Mouse (Mus musculus): ENCODE measurements around the gene Scn5a. TPM values are rescaled to one million over a fixed set of nuclear protein-coding genes. Genes with fewer than 3 reads are reported as not detected.

Scn5a gene
- polyA plus RNA-seq, 1 experiment from 2014 or later = 3.2 TPM

DNA sequence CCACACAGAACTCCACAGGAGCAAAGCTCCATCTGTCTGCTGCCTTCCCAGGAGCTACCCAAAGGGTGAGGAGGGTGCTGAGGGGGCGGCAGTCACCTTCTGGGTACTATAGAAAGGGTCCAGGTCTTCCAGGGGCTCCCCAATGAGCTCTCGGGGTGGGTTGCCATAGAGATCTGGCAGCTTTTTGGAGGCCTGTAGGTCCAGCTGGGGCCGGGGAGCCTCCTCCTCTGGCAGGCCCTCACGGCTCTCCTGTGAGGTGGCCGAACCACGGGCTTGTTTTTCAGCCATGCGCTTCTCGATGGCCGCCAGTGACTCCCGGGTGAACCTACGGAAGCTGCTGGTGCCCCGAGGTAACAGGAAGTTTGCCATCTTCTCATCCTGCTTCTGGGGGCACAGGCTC lies 16.6 kb downstream of the Scn5a start:
- no peak for ATAC-seq (ENCODE audit: low FRiP score)
- 71% methylated on average over 12 of the region's 12 CpGs for WGBS
- H3K4me1 ChIP-seq = peaks cover 34% of the 10 kb centered on the region
- no peak overlapping the region for H3K9ac ChIP-seq
- H3K4me3 ChIP-seq (replicated peaks) = no peak overlapping the region
- no peak overlapping the region for H3K4me2 ChIP-seq
- peaks cover 44% of the 10 kb centered on the region; the same call in 1 of the 2 replicates for H3K27me3 ChIP-seq
- H3K36me3 ChIP-seq (replicated peaks) = no peaks in the 10 kb centered on the region
- no peak overlapping the region for H3K27ac ChIP-seq
- H3K9me3 ChIP-seq = no peaks in the 10 kb centered on the region

DNA sequence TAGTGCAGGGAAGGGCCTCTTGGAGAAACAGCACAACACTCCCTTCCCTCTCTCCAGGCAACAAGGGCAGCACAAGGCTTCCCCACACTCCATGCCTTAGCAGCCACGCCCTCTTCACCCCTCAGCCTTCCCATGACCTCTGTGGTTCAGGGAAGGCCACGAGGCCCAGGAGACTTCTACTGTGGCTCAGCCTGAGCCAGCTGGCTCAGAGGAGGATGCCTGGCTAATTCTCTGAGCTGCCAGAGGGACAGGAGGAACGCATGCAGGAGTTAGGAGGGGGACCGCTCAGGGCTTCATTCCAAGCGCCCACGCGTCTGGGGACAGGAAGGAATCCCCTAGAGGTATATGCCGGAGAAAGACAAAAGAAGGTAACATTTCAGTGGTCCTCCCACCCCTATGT lies 17.1 kb downstream of the Scn5a start:
- Histone ChIP-seq H3K4me2 (no peak overlapping the region), H3K9ac (no peak overlapping the region), H3K9me3 (no peaks in the 10 kb centered on the region), H3K27me3 (peaks cover 40% of the 10 kb centered on the region; the same call in 1 of the 2 replicates), H3K27ac (peak overlapping the region; percentile 36; the same call in 1 of the 2 replicates), H3K36me3 (replicated peaks) (no peaks in the 10 kb centered on the region), H3K4me1 (peaks cover 33% of the 10 kb centered on the region), H3K4me3 (replicated peaks) (no peak overlapping the region)
- WGBS = 53% methylated on average over 8 of the region's 8 CpGs
- ATAC-seq (ENCODE audit: low FRiP score) = no peak

DNA sequence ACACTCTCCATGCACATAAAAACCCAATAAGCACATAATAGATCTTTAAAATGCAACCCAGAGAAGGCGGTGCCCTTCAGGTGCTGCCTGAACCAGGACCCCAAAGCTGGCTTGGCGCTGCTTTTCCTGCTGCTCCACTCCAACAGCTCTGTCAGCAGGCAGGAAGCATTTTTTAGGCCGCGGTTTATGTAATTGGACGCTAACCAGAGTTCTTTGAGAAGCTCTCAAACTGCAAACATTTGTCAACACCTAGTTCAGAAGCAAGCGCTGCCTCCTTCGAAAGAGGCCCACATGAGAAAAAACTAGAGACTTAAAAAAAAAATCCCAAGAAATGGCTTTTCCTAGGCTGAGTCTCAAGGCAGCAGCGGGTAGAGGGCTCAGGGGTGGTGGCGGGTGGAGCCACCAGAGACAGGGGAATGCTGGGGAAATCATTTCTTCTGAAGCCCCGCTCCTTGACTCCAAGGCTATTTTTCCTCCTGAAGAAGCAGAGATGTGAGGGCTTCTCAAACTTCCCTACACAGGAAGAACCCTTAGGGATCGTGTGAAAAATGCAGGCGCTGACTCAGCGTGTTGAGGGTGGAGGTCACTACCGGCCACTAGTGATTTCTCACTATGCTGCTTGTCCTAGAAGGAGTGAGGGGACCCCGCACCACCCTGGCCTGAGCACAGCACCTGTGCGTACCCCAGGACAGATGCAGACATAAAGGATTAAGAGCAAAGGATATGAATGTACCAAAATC lies 19.1 kb downstream of the Scn5a start:
- Histone ChIP-seq H3K27me3 (peaks cover 24% of the 10 kb centered on the region; the same call in 1 of the 2 replicates), H3K4me1 (peaks cover 22% of the 10 kb centered on the region)
- whole genome bisulfite sequencing = 82% methylated on average over 16 of the region's 16 CpGs

DNA sequence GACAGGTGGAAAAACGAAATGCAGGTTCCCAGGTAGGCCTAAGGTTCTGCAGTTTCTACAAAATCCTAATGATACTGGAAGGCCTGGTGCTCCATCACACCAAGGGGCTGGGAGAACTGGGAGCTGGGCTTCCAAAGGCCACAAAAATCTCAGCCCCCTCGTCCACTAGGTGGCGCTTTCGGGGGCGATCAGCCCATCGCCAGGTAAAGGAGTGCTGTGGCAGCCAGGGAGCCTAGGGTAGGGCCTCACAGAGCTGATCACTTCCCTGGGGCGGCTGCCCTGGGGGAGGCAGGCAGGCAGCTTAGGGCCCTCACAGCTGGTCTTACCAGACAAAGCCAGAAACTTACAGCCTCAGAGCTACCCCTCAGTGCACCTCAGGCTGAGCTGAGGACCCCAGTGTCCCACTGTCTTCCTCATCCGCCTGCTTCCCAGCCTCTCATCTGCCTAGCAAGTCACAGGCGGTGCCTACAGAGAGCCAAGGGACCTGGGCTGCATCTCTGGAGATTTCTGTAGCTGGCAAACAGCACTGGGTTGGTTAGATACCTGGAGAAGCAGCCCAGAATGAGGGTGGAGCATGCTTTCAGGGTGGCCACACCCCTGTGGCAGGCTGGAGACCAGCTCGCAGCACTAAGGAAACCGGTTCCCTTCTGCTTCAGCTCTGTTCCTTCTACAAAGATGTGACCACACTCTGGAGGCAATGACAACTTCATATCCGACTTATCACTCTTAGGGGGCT lies 20.5 kb downstream of the Scn5a start:
- peak; percentile 57; the same call in 1 of the 2 replicates for ATAC-seq (ENCODE audit: low FRiP score)

More for the DNA sequence above, 19.1 kb downstream of the Scn5a start:
- no peaks in the 10 kb centered on the region for H3K36me3 ChIP-seq (replicated peaks)
- no peak overlapping the region; the same call in 1 of the 2 replicates for H3K27ac ChIP-seq
- H3K4me3 ChIP-seq (replicated peaks) = no peak overlapping the region
- no peak overlapping the region for H3K4me2 ChIP-seq
- no peak overlapping the region for H3K9ac ChIP-seq
- ATAC-seq (ENCODE audit: low FRiP score) = no peak
- no peaks in the 10 kb centered on the region for H3K9me3 ChIP-seq

DNA sequence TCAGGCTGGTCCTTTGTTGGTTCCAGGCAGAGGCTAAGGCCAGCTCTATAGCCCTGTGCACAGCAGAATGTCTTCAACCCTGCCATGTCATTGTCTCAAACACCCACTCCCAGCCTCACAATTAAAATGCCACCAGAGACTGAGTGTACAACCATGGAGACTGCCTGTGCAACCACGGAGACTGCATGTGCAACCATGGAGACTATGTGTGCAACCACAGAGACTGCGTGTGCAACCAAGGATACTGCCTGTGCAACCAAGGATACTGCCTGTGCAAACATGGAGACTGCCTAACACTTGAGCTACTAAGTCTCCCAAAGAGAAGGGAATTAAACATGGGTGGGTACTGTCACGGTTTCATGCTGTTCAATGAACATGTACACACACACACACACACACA lies 22.8 kb downstream of the Scn5a start:
- 84% methylated on average over 3 of the region's 3 CpGs for WGBS

More for the DNA sequence above, 20.5 kb downstream of the Scn5a start:
- whole genome bisulfite sequencing = 24% methylated on average over 12 of the region's 12 CpGs
- Histone ChIP-seq H3K4me1 (peaks cover 22% of the 10 kb centered on the region), H3K4me3 (replicated peaks) (no peak overlapping the region), H3K27me3 (peaks cover 18% of the 10 kb centered on the region; the same call in 1 of the 2 replicates), H3K36me3 (replicated peaks) (no peaks in the 10 kb centered on the region), H3K4me2 (no peak overlapping the region), H3K27ac (no peak overlapping the region), H3K9ac (no peak overlapping the region), H3K9me3 (no peaks in the 10 kb centered on the region)

DNA sequence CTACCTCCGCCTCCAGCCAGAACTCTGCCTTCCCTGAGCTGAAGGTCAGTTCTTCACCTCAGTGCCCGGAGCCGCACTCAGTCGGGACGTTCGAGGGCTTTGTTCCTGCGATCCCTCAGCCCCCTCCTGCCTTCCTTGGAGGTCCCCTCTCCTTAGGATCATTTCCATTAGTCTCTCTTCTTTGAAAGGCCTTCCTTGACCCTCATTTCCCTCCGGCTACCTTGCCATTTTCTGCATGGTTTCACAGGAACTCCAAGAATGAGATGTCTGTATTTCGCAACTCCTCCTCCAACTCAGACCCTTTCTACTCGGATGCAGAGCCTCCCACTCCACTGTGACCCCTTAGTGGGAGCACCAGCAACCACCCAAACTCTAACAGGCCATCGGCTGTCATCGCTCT lies 31.3 kb downstream of the Scn5a start:
- no peak overlapping the region for H3K4me3 ChIP-seq (replicated peaks)
- no peak overlapping the region for H3K9ac ChIP-seq
- peaks cover 12% of the 10 kb centered on the region for H3K27me3 ChIP-seq
- H3K4me2 ChIP-seq = no peak overlapping the region
- no peak overlapping the region for H3K27ac ChIP-seq
- H3K36me3 ChIP-seq (replicated peaks) = peaks cover 10% of the 10 kb centered on the region
- ATAC-seq (ENCODE audit: low FRiP score) = no peak
- 25% methylated on average over 12 of the region's 12 CpGs for WGBS
- no peaks in the 10 kb centered on the region for H3K9me3 ChIP-seq
- H3K4me1 ChIP-seq = no peaks in the 10 kb centered on the region

More for the DNA sequence above, 22.8 kb downstream of the Scn5a start:
- H3K9ac ChIP-seq = no peak overlapping the region
- peaks cover 8% of the 10 kb centered on the region; the same call in 1 of the 2 replicates for H3K4me1 ChIP-seq
- no peak for ATAC-seq (ENCODE audit: low FRiP score)
- H3K27ac ChIP-seq = no peak overlapping the region
- no peaks in the 10 kb centered on the region for H3K36me3 ChIP-seq (replicated peaks)
- H3K4me2 ChIP-seq = no peak overlapping the region
- no peak overlapping the region for H3K4me3 ChIP-seq (replicated peaks)
- H3K27me3 ChIP-seq = peaks cover 5% of the 10 kb centered on the region; the same call in 1 of the 2 replicates
- no peaks in the 10 kb centered on the region for H3K9me3 ChIP-seq

DNA sequence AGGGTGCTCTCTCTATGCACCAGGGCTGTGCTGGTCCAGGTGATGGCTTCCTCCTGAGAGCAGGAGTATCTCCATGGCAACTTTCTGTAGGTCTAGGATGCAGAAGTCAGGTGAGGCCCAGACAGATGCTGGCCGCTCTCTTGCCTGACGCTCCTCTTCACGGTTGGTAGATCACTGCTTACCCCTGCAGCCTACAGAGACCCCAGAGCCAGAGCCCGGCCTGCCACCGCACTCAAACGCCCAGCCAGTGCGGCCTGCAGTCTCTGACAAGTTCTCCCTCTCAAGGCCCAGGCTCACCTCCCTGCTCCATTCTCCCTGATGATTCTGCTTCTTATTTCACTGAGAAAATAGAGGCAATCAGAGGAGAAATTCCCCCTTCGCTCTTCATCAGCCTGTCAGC lies 31.7 kb downstream of the Scn5a start:
- no peak overlapping the region for H3K27ac ChIP-seq
- no peak overlapping the region for H3K9ac ChIP-seq
- H3K9me3 ChIP-seq = no peaks in the 10 kb centered on the region
- no peak overlapping the region for H3K4me2 ChIP-seq
- WGBS = 73% methylated on average over 8 of the region's 8 CpGs
- no peaks in the 10 kb centered on the region for H3K4me1 ChIP-seq
- peaks cover 10% of the 10 kb centered on the region for H3K36me3 ChIP-seq (replicated peaks)
- peaks cover 16% of the 10 kb centered on the region for H3K27me3 ChIP-seq
- ATAC-seq (ENCODE audit: low FRiP score) = no peak
- H3K4me3 ChIP-seq (replicated peaks) = no peak overlapping the region

DNA sequence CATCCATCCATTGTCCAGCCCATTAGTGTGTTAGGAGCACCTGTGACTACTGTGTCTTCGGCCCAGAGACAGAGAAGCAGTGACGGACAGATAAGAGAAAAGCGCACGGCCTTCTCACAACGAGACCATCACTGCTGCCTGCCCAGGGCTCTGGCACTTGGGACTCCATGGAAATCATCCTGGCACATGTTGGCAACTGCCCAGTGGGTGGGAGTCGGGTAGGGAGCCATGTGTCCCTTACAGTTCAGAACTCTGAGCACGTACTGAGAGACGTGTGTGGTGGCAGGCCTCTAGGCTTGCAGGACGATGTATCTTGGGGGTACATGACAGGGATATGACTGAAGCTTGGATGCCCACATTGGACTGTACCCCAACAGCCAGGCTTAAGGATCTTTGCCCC lies 38.1 kb downstream of the Scn5a start:
- Histone ChIP-seq H3K4me1 (no peaks in the 10 kb centered on the region), H3K36me3 (replicated peaks) (no peaks in the 10 kb centered on the region; the same call in 1 of the 2 replicates), H3K9ac (no peak overlapping the region), H3K4me3 (replicated peaks) (no peak overlapping the region), H3K9me3 (no peaks in the 10 kb centered on the region), H3K27me3 (peaks cover 41% of the 10 kb centered on the region), H3K27ac (no peak overlapping the region), H3K4me2 (no peak overlapping the region)
- no peak for ATAC-seq (ENCODE audit: low FRiP score)
- 89% methylated on average over 9 of the region's 9 CpGs for WGBS

DNA sequence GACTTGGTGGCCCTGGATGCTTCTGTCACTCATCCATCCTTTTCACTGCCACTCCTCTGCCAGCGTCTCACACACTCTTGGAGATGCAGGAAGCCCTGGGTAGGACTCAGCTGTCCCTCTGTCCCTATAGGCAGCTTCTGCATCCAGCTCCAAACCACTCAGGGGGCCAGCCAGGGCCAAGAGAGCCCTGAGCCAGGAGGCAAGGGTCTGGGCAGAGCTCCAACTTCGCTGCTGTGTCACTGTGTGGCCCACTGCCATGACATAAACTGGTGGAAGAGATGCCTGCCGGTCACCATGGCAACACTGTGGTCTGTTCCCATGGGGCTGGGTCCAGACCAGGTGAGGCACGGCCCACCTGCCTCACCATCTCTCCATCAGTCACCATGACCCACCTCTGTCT lies 41.0 kb downstream of the Scn5a start:
- ATAC-seq (ENCODE audit: low FRiP score) = no peak
- no peaks in the 10 kb centered on the region for H3K4me1 ChIP-seq
- peaks cover 60% of the 10 kb centered on the region for H3K27me3 ChIP-seq
- no peaks in the 10 kb centered on the region; the same call in 1 of the 2 replicates for H3K36me3 ChIP-seq (replicated peaks)
- no peak overlapping the region for H3K27ac ChIP-seq
- H3K4me2 ChIP-seq = no peak overlapping the region
- WGBS = 83% methylated on average over 4 of the region's 4 CpGs
- no peaks in the 10 kb centered on the region for H3K9me3 ChIP-seq
- H3K4me3 ChIP-seq (replicated peaks) = no peak overlapping the region
- H3K9ac ChIP-seq = no peak overlapping the region

DNA sequence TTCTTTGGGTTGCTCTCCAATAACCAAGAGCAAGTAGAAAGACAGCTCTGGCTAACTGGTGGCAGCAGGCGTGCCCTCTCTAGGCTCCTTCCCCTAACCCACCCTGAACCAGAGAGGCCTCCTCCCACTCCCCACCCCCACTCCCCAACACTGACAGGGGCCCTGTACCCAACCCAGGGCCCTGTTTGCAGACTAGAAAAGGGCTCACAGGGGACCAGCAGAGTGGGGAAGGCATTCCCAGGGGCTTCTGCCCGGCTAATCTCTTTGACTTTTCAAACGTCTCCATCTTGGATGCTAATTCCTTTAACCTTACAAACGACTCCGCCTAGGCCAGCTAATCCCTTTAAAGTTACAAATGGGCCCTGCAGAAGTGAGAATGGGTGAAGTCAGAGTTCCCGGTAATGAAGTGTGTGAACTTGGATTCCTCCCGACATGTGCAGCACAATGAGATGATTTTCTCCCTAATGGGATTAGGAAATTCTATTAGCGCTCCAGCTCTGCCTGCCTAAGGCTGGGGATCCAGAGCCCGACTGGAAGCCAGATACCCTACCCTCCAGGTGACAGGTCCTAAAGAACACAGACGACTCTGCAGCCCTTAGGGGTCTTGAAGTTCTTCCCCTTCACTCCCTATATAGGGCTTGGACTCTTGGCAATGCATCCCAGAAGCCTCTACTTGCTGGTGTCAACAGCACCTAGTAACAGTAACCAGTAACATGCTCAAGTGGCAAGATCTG lies 47.0 kb downstream of the Scn5a start:
- Histone ChIP-seq H3K9me3 (no peaks in the 10 kb centered on the region), H3K4me3 (replicated peaks) (no peak overlapping the region), H3K36me3 (replicated peaks) (no peaks in the 10 kb centered on the region), H3K27me3 (peaks cover 91% of the 10 kb centered on the region), H3K27ac (no peak overlapping the region), H3K4me1 (peaks cover 7% of the 10 kb centered on the region), H3K9ac (no peak overlapping the region), H3K4me2 (no peak overlapping the region)
- 4% methylated on average over 10 of the region's 10 CpGs for WGBS
- no peak for ATAC-seq (ENCODE audit: low FRiP score)

DNA sequence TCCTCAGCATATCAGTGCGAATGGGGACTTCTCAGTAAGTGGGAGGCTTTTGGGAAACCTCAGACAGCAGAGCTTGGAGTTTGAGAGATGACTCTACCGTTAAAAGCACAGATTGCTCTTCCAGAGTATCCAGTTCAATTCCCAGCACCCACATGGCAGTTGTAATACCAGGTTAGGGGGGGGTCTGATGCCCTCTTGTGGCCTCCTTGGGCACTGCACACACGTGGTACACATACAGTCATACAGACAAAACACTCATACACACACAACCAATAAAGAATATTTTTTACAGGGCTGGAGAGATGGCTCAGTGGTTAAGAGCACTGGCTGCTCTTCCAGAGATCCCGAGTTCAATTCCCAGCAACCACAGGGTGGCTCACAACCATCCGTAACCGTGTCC lies 54.3 kb downstream of the Scn5a start:
- WGBS = 94% methylated on average over 6 of the region's 6 CpGs
- Histone ChIP-seq H3K27me3 (peaks cover 26% of the 10 kb centered on the region), H3K27ac (no peak overlapping the region), H3K4me3 (replicated peaks) (no peak overlapping the region), H3K9ac (no peak overlapping the region), H3K4me2 (no peak overlapping the region), H3K4me1 (no peaks in the 10 kb centered on the region), H3K9me3 (peaks cover 6% of the 10 kb centered on the region), H3K36me3 (replicated peaks) (peaks cover 5% of the 10 kb centered on the region)
- ATAC-seq (ENCODE audit: low FRiP score) = no peak

DNA sequence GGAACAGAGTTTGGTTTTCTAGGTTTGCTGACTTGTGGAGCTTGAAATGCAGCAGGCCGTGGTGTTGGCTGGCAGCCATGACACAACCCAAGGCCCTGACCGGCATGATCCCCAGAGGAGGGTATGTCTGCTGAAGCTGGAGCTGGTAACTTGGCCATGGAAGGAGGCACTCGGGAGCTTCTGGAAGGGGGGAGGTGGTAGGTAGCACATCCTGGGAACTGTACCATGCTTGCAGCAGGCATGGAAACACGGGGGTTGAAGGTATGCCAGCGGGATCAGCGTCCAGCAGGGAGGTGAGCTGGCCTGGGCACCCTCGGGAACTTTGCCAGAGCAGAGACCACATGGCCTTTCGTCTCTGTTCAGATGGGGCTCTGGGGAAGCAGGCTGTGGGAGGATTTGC lies 55.5 kb downstream of the Scn5a start:
- WGBS = 89% methylated on average over 8 of the region's 8 CpGs
- Histone ChIP-seq H3K9me3 (peaks cover 6% of the 10 kb centered on the region), H3K27ac (no peak overlapping the region), H3K4me3 (replicated peaks) (no peak overlapping the region), H3K27me3 (peaks cover 23% of the 10 kb centered on the region), H3K9ac (no peak overlapping the region), H3K4me1 (no peaks in the 10 kb centered on the region), H3K4me2 (no peak overlapping the region), H3K36me3 (replicated peaks) (peaks cover 5% of the 10 kb centered on the region)
- no peak for ATAC-seq (ENCODE audit: low FRiP score)

Measured in forebrain, embryonic 12.5 days (tissue).